Mouse (Mus musculus) adrenal gland, postnatal 14 days (tissue): ENCODE data around the gene Chrdl2. TPM values are rescaled to one million over a fixed set of nuclear protein-coding genes. Genes with fewer than 3 reads are reported as not detected.
"Not testable (repeated sequence)": the region's sequence is repeated elsewhere in the genome, so short reads cannot be mapped to it uniquely, and the experiment has no call there.

ENCODE experiments used
- DNase-seq: peaks from one replicate; pipeline ENCODE4 v3.0.0; 2021; ENCODE audit warnings: mixed read lengths
- long read RNA-seq, 2 experiments: library from polyadenylated mRNA; stranded (forward); transcript quantifications; one replicate each; pipeline ENCODE4 v2.0.0; 2021
- total RNA-seq: library from RNA; stranded (reverse); gene quantifications from 2 replicates; pipeline ENCODE4 v1.2.3, GENCODE M21; 2021

Chrdl2 gene
- 0.26 TPM in 1 of 2 replicates, not detected in the other for total RNA-seq
- long read RNA-seq, experiment 1, result 0 reads
- long read RNA-seq, experiment 2, result 0 reads

- peak; percentile 66 for DNase-seq
Measured at GRCm38 (mm10) chr7:100005790-100006189, at the start of gene Chrdl2. Chrdl2 (plus strand) TSS chr7:100006172.

DNA sequence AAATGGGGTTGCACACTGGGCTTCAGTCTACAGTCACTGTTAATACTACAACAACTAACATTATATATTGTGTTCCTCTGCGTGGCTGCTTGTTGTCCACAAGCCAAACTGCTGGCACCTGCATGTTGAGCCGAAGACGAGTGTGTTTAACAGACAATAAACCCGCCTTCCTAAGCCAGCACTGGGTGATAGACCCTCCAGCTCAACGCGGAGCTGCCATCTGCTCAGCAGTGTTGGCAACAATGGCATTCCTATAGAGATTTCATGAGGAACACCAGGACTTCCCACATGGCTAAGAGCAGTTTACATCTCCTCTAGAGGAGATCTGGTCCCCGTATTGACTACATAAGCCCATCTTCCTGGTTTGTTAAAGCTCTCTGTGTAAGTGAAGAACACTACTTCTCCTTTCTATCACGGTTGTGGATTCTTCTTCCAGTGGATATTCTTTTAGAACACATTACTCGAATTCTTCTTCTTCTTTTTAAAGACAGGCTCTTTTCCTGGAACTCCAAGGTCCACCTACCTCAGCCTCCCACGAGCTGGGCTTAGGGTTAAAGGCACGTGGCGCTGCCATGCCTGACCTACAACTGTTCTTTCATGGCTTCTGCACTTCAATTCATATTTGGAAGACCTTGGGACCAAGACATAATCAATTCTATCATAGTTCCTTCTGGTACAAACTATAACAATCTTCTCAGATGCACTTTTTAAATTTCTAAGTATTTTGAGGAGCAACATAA, 48.6 kb upstream of the Chrdl2 start:
- DNase-seq, result no peak

- DNase-seq, result not testable (repeated sequence)
Measured at GRCm38 (mm10) chr7:99960571-99960970, 45.4 kb upstream of the Chrdl2 start.

DNA sequence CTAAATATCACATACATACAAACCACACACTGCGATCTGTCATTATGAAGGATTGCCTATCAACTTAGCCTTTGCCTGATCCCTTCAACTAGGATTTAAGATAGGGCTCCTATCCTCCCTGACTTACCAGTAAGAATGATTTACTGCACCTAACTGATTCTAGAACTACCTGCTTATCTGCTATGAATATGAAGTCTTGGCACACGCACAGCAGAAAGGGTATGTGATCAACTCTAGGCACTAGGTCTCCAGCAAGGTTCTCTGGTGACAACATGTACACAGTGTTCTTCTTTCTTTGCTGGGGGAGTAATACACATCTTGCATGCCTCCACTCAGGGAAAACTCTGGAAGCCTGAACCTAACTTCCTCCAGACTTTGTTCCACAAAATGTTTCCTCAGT, 44.5 kb upstream of the Chrdl2 start:
- DNase-seq, result no peak

GRCm38 (mm10) chr7:99962536-99963236, 43.3 kb upstream of the Chrdl2 start:
- no peak for DNase-seq

- DNase-seq, result no peak
Measured at GRCm38 (mm10) chr7:99963237-99963860, 42.6 kb upstream of the Chrdl2 start.

DNA sequence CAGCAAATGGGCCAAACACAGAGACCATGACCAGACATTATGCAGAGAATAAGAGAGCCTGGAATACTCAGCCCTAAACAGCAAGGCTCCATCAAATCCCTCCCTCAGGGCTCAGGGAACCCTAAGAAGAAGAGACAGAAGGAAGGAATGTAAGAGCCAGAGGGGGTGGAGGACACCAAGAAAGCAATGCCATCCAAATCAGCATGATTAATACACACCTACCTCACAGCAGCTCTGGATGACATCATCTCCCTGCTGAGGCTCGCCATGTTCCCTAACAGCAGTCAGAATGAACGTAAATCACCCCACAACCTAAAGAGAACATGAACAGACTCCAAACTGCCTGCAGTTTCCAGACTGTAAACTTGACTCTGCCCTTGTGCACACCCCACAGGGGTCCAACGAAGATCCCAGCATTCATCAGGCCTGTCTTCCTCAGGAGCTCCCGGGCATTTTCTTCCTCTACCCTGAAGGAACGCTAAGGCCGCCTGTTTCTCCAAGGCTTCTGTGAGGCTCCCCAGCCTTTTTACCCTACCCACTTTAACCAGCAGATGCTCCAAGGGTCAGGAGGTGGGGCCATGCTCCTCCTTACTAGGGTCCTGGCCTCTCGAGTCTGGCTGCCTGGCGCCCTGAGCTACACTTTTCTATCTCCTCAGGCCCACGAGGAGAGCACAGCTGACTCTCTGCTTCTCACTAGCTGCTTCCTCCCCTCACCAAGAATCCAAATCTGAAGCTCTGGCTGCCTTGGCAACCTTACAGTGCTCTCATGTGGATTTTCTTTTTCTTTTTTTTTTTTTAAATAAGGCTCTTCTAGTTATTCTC, 40.7 kb upstream of the Chrdl2 start:
- no peak for DNase-seq

DNA sequence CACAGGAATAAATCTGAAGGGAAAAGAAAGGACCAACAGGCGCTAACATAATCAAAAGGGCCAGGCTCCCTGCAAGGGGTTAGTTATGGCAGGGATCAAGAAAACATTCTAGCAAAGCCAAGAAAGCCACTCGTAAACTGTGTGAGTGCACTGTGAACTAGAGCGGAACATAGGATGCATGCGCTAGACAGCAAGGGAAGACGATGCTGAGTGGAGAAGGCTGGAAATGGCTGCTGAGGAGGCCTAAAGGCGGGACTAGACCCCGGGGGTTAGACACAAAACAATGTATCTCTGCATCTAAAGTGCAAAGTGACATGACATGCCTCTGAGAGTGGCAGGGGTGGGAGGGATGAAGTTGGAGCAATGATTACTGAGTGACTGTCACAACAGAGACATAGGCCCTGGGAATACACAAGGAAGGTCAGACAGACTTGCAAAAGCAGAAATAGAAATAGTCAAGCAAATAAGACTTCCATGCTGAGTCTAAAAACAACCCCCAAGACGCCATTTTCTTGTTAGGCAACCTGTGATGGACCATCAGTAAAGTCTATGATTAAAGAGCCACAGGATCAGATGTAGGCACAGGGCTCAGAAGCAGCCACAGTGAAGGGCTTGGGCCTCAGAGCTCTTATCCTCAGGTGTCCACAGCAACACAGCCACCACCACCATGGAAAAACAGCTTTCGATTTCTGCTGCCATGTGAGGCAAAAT, 39.8 kb upstream of the Chrdl2 start:
- DNase-seq, result no peak

DNA sequence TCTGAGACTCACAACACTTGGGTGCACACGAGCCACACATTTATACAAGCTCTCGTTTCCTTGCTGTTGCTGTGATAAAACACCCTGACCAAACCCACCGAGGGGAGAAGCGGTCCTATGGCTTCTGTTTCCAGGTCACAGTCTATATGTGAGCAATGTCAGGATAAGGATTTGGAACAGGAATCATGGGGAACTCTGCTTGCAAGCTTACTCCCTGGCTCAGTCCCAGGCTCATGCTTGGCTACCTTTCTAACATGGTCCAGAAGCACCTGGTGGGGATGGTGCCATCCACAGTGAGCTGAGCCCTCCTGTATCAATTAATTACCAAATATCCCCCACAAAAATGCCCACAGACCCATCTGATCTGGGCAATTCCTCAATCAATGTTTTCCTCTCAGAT, 36.8 kb upstream of the Chrdl2 start:
- no peak for DNase-seq

- no peak for DNase-seq
Measured at GRCm38 (mm10) chr7:99971926-99972325, 34.0 kb upstream of the Chrdl2 start.

DNA sequence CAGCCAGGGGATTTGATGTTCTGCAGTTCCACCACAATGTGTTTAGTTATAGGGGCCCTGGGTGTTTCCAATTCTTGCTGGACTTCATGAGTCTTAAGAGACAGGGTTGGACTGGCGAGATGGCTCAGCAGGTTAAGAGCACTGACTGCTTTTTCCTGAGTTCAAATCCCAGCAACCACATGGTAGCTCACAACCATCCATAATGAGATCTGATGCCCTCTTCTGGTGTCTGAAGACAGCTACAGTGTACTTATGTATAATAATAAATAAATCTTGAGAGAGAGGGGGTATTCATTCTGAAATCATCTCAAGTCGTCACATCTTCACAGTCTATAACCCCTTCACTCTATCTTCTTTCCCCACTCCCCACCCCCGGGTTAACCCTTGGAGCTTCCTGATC, 33.1 kb upstream of the Chrdl2 start:
- not testable (repeated sequence) for DNase-seq

DNA sequence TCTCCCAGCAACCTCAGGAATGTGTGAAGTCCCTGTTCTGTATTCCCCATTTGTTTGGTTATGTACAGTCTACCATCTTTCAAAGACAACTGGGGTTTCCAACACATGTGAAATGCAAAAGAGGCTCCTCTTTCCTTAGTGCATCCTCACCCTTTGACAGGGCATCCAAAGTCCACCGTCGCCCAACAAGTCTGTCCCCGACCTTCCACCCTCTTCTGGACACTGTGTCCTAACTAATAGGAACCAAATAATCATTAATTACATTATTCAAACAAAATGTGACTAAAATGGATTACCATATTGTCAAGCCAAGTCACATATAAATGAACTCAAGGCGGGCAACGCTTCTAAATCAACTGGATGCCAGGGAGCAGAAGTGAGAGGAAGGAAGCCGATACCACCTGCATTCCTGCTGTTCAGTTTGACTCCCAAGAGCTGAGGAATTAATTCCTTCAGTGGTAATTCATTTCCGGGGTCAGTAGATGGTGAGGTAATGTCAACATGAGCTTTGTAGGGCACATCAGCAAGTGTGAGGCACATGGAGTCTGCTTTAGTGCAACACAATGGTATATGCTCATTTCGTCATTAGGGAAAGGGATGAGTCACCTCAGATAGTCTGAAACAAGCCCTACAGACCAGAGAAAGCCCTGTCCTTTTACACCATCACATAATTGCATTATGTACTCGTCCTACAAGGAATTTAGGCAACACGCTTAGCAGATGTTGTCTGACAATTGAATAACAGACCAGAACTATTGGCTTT, 31.6 kb upstream of the Chrdl2 start:
- DNase-seq, result no peak

DNA sequence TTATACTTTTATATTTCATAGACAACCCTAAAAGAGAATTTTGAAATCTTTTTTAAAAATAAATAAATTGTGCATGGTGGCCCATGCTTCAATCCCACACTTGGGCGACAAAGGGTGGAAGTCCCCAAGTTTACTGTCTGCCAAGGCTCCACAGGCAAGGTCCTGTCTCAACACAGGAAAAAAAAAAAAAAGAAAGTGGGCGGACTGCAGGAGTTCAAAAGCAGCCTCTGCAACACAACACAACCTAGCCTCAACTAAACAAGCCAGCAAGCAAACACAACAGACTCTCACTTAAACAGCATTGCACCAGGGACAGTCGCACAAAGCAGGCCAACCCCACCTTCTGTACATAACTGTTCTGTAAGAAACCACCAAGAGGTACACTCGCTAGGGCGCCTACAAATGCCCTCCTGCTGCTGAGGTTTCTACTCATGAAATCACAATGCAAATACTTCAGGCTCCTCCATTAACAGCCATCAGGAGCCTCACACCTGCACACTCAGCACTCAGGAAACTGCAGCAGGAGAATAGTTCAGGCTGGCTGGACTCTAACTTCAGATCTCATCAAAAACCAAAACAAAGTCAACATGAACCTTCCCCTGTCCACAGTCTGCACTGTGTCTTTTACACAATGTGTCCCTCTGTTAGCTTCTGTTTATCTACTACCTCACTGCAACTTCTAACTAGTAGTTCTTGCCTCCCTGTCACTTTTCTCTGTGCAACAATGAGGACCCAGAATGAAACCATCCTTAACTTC, 30.0 kb upstream of the Chrdl2 start:
- no peak for DNase-seq

DNA sequence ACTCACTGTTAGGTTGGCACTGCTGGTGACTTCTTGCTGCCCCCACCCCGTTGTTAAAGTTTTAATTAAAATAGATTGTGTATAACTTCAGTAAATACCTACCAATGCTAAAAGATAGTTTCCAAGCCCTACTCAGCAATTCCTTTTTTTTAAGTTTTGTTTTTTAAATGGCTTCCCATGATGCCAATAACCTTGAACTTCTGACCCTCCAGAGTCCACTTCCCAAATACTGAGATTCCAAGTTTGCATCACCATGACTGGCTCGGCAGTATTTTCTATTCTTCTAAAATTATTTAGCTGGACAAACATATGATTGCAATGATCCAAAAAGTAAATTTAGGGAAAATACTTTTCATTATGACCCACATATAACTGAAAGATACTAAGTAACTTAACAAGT, 27.9 kb upstream of the Chrdl2 start:
- DNase-seq, result no peak

DNA sequence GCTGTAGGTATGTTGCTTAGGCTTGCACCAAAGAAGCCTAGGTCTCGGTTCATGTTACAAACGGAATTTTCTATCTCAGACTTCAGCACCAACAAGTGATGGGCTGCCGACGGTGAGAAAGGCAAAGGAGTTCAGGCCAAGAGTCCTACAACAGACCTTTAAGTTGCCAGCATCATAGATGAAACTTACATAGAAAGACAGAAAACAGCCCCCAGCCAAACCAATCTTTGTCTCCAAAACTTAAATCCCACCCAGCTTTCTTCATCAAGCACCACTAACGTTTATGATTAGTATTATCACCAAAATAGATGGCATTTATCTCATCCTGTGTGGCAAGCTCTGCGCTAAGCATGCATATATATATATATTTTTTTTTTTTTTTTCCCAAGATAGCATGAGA, 26.9 kb upstream of the Chrdl2 start:
- no peak for DNase-seq

- DNase-seq, result peak; percentile 72
Measured at GRCm38 (mm10) chr7:99979546-99980131, 26.3 kb upstream of the Chrdl2 start.

- peak; percentile 95 for DNase-seq
Measured at GRCm38 (mm10) chr7:99980132-99980591, 25.8 kb upstream of the Chrdl2 start, which contains the start of gene Rnf169. Rnf169 (minus strand) TSS chr7:99980448.

- peak; percentile 51 for DNase-seq
Measured at GRCm38 (mm10) chr7:99981311-99981710, 24.7 kb upstream of the Chrdl2 start.
